ENCODE assay signal across 16 mouse cellular contexts in the genomic region with DNA sequence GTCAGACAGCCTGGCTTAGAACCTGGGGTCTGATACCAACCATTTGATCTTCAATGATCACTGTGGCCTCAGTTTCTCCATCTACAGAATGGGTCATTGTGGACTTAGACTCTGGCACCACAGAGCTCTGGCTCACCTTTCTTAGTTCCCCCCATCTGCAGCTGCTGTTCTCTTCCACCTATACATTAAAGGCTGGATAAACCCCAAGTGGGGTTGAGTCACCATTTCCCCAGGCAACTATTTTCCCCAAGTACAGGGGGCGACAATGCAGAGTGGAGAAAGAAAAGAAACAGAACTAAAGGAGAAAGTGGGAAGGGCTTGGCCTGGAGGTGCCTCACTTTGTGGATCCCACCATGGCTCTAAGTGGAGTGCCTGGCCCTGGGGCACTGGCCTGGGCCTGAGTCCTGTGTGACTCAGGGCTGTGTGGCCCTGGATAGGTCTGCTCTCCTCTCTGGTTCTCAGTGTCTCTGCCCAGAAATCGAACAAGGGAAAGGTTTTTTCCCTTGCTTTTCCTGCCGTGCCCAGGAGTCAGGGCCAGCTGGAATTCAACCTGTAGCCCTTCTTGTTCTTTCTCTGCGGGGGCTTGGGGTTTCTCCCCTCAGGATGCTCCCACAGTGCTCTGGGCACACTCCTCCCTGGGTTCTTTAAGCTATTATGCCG. TPM values are rescaled to one million over a fixed set of nuclear protein-coding genes. Genes with fewer than 3 reads are reported as not detected.
DNase-seq lines count a peak whose midpoint lies in the region; ATAC-seq lines count a peak whose summit lies in the region.
"Had no signal": no experiment of that assay in that cellular context is flagged by ENCODE, and none has a peak within 500 bp of the region (broad histone marks: within the 10 kb centered on the region; RNA-seq: fewer than 3 reads in every experiment).

No protein-coding gene starts in this region.

- no peaks in the 10 kb centered on the region for H3K27me3 ChIP-seq in forebrain, embryonic 10.5 days (ENCODE audit: poor library complexity, severe bottlenecking)
- H3K27me3 ChIP-seq in forebrain, embryonic 14.5 days (replicated peaks; ENCODE audit: control insufficient read depth, insufficient read depth, low read length): no peaks in the 10 kb centered on the region
- no peaks in the 10 kb centered on the region for H3K27me3 ChIP-seq in kidney, embryonic 15.5 days
- no peaks in the 10 kb centered on the region for H3K27me3 ChIP-seq in liver, embryonic 16.5 days (ENCODE audit: control insufficient read depth, insufficient read depth, low read depth, low read length)
- H3K27me3 ChIP-seq: midbrain, embryonic 12.5 days had no signal

- no peak overlapping the region for H3K9ac ChIP-seq in forebrain, embryonic 14.5 days (ENCODE audit: low read length)
- H3K9ac ChIP-seq in kidney, embryonic 15.5 days: no peak overlapping the region
- no peak overlapping the region for H3K9ac ChIP-seq in liver, embryonic 16.5 days (ENCODE audit: low read depth, low read length)
- H3K9ac ChIP-seq: heart, embryonic 13.5 days; midbrain, embryonic 12.5 days had no signal

- no peak for DNase-seq in forebrain, embryonic 10.5 days (ENCODE audit: extremely low spot score, low spot score)
- no peak for DNase-seq in forebrain, embryonic 14.5 days (ENCODE audit: low spot score)
- no peak for DNase-seq in kidney, postnatal 36 days
- peak; percentile 25 to 47 for DNase-seq in spleen, postnatal 10 days (ENCODE audit: low spot score in 2 of 2)
- DNase-seq in spleen, adult 18-20 months: no peak
- DNase-seq in cerebellum, adult 9-10 months: no peak
- DNase-seq: cerebellum, postnatal 14 days; layer of hippocampus, adult 9-11 months; right cerebral cortex, postnatal 25 days had no signal

- WGBS in forebrain, embryonic 10.5 days: 79% methylated on average over 5 of the region's 5 CpGs
- 48% methylated on average over 5 of the region's 5 CpGs for WGBS in forebrain, embryonic 14.5 days
- 74% methylated on average over 5 of the region's 5 CpGs for WGBS in kidney, embryonic 15.5 days
- WGBS in liver, embryonic 16.5 days (ENCODE audit: insufficient replicate concordance): 62% methylated on average over 5 of the region's 5 CpGs

- peak overlapping the region; percentile 51; the same call in 1 of the 2 replicates for H3K27ac ChIP-seq in forebrain, embryonic 10.5 days
- H3K27ac ChIP-seq in forebrain, embryonic 14.5 days (ENCODE audit: low read depth, low read length): no peak overlapping the region; the same call in 1 of the 2 replicates
- H3K27ac ChIP-seq in kidney, embryonic 15.5 days: peak overlapping the region; percentile 60
- peak overlapping the region; percentile 37 for H3K27ac ChIP-seq in liver, embryonic 16.5 days (ENCODE audit: low read length)
- H3K27ac ChIP-seq: embryonic facial prominence, embryonic 10.5 days; heart, embryonic 13.5 days; hindbrain, embryonic 10.5 days; midbrain, embryonic 12.5 days had no signal

- H3K4me3 ChIP-seq in forebrain, embryonic 10.5 days: no peak overlapping the region
- no peak overlapping the region for H3K4me3 ChIP-seq in forebrain, embryonic 14.5 days (ENCODE audit: low read depth, low read length)
- no peak overlapping the region for H3K4me3 ChIP-seq in kidney, embryonic 15.5 days (replicated peaks)
- H3K4me3 ChIP-seq in liver, embryonic 16.5 days (ENCODE audit: low read depth, low read length): no peak overlapping the region
- H3K4me3 ChIP-seq: embryonic facial prominence, embryonic 10.5 days; heart, embryonic 13.5 days; hindbrain, embryonic 10.5 days; midbrain, embryonic 12.5 days had no signal

- no peak for ATAC-seq in forebrain, embryonic 14.5 days
- no peak for ATAC-seq in kidney, embryonic 15.5 days (replicated peaks; ENCODE audit: low FRiP score)
- no peak for ATAC-seq in liver, embryonic 16.5 days (ENCODE audit: low read depth)

- H3K36me3 ChIP-seq in forebrain, embryonic 10.5 days (replicated peaks): no peaks in the 10 kb centered on the region
- no peaks in the 10 kb centered on the region for H3K36me3 ChIP-seq in forebrain, embryonic 14.5 days (ENCODE audit: control insufficient read depth, insufficient read depth, low read length)
- H3K36me3 ChIP-seq in kidney, embryonic 15.5 days: no peaks in the 10 kb centered on the region
- no peaks in the 10 kb centered on the region for H3K36me3 ChIP-seq in liver, embryonic 16.5 days (ENCODE audit: control insufficient read depth, insufficient read depth)
- H3K36me3 ChIP-seq: embryonic facial prominence, embryonic 10.5 days; heart, embryonic 13.5 days; hindbrain, embryonic 10.5 days; midbrain, embryonic 12.5 days had no signal

- H3K4me2 ChIP-seq in forebrain, embryonic 14.5 days (ENCODE audit: low read length): no peak overlapping the region
- H3K4me2 ChIP-seq in kidney, embryonic 15.5 days: no peak overlapping the region
- no peak overlapping the region for H3K4me2 ChIP-seq in liver, embryonic 16.5 days (ENCODE audit: low read depth, low read length)
- H3K4me2 ChIP-seq: heart, embryonic 13.5 days; midbrain, embryonic 12.5 days had no signal

- H3K4me1 ChIP-seq in forebrain, embryonic 10.5 days: peaks cover 13% of the 10 kb centered on the region
- peaks cover 4% of the 10 kb centered on the region; the same call in 1 of the 2 replicates for H3K4me1 ChIP-seq in forebrain, embryonic 14.5 days (ENCODE audit: control insufficient read depth, insufficient read depth, low read length)
- H3K4me1 ChIP-seq in kidney, embryonic 15.5 days: peaks cover 12% of the 10 kb centered on the region; the same call in 1 of the 2 replicates
- H3K4me1 ChIP-seq in liver, embryonic 16.5 days (ENCODE audit: control insufficient read depth, low read depth, low read length): peaks cover 53% of the 10 kb centered on the region

- no peaks in the 10 kb centered on the region for H3K9me3 ChIP-seq in forebrain, embryonic 10.5 days
- H3K9me3 ChIP-seq in forebrain, embryonic 14.5 days (replicated peaks; ENCODE audit: control insufficient read depth, low read length): no peaks in the 10 kb centered on the region
- H3K9me3 ChIP-seq in kidney, embryonic 15.5 days (replicated peaks): no peaks in the 10 kb centered on the region
- H3K9me3 ChIP-seq in liver, embryonic 16.5 days (replicated peaks; ENCODE audit: control insufficient read depth, low read length): no peaks in the 10 kb centered on the region
- H3K9me3 ChIP-seq: embryonic facial prominence, embryonic 10.5 days; heart, embryonic 13.5 days; hindbrain, embryonic 10.5 days; midbrain, embryonic 12.5 days had no signal

RNA-seq across cellular contexts. Expression of a gene that starts 19.0 kb away (rescaled TPM):
- not detected in 2 replicates for polyA plus RNA-seq in forebrain, embryonic 10.5 days (2016; fragmentation: Nextera tagmentation; extraction: Ambion mirVana)
- not detected in 2 replicates for polyA plus RNA-seq in forebrain, embryonic 14.5 days (2014; fragmentation: Nextera tagmentation; extraction: Ambion mirVana)
- 0.05 TPM in 1 of 2 replicates, not detected in the other for polyA plus RNA-seq in kidney, embryonic 15.5 days (2015; fragmentation: Nextera tagmentation; extraction: Ambion mirVana)
- not detected in 2 replicates for polyA plus RNA-seq in liver, embryonic 16.5 days (2015; fragmentation: Nextera tagmentation; extraction: Ambion mirVana)
- polyA plus RNA-seq: embryonic facial prominence, embryonic 10.5 days; heart, embryonic 13.5 days; hindbrain, embryonic 10.5 days; kidney, embryonic 14.5 days; midbrain, embryonic 12.5 days had no signal

RNA-seq across cellular contexts. Expression of a gene that starts 20.9 kb away (rescaled TPM):
- polyA plus RNA-seq in forebrain, embryonic 10.5 days (2016; fragmentation: Nextera tagmentation; extraction: Ambion mirVana): 0.65 and 0.93 TPM in 2 replicates
- polyA plus RNA-seq in forebrain, embryonic 14.5 days (2014; fragmentation: Nextera tagmentation; extraction: Ambion mirVana): 2.8 and 2.9 TPM in 2 replicates
- 29.9 and 38.4 TPM in 2 replicates for polyA plus RNA-seq in kidney, embryonic 15.5 days (2015; fragmentation: Nextera tagmentation; extraction: Ambion mirVana)
- polyA plus RNA-seq in liver, embryonic 16.5 days (2015; fragmentation: Nextera tagmentation; extraction: Ambion mirVana): 75.9 and 78.9 TPM in 2 replicates

Comparison
In these comparisons a context has a peak if more than half of its experiments do, and no peak if none do; other contexts are left out.
1. DNase-seq: peak in spleen, postnatal 10 days (2 of 2); none in forebrain, embryonic 10.5 days (single experiment), forebrain, embryonic 14.5 days (single experiment), kidney, postnatal 36 days (0 of 2), spleen, adult 18-20 months (0 of 2) and cerebellum, adult 9-10 months (single experiment).